Mouse (Mus musculus): Measurements from ENCODE around the gene Minar1.

DNA sequence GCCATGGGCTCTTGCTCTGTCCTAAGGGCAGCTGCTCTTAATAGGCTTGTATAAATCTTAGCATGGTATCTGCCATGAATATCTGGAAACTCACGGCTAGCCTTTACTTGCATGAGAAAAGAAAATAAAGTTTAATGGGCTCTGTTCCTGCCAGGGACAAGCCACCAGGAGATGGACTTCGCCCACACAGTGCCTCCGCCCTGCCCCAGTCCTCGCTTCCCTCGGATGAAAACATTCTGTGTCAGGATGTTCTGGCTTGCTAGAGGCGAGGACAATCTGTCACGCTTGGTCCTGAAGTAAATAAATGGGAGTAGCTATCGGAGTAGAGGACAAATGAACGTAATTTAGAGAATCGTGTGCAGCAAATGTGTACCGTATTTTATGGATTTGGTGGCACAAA lies 16.7 kb downstream of the Minar1 start:
- TF ChIP-seq CTCF (IDR thresholded peaks at IDR 0.05; ENCODE audit: low read depth, low read length) (no peak), POLR2AphosphoS5 (IDR thresholded peaks at IDR 0.05; ENCODE audit: insufficient replicate concordance, low read depth, low read length) (no peak), GATA2 (IDR thresholded peaks at IDR 0.05; ENCODE audit: borderline replicate concordance, low read depth, low read length) (no peak), TAL1 (conservative IDR thresholded peaks at IDR 0.05; ENCODE audit: low read depth, low read length) (no peak)
